Mouse (Mus musculus) kidney, postnatal 25 days (tissue): ENCODE measurements at regions not wholly inside any gene's neighbourhood (a gene's known extent, or its start where the extent isn't known, plus 50 kb on each side); places are given as distances from the start of the nearest gene placed in this dataset.

Experiments
- DNase-seq, 2 experiments: peaks; one replicate each; pipeline ENCODE4 v3.0.0; 2021; ENCODE audit warnings: mixed read lengths in 2 of 2

GRCm38 (mm10) chr2:138827813-138828570 lies 571.6 kb downstream of the Btbd3 start:
- no peak for DNase-seq

DNA sequence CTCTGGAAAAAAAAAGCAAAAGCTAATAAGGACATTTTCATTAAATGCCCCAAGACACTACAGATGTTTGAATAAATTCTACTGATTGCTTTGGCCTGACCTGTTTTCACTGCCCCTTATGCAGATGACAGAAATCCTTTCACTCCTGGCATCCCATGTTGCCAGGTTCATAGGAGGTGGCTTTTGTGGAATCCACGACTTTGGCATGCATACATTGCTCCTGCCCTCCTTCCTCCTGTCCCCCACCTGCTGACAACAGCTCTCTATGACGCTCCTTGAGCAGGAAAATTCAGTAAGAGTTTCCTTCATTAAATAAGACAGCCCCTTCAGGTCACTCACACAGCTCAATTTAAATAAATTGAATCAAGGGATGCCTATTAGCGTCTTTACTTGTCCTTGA lies 582.5 kb downstream of the Btbd3 start:
- DNase-seq, result no peak

GRCm38 (mm10) chr2:138859121-138859520 lies 602.8 kb downstream of the Btbd3 start:
- no peak for DNase-seq

GRCm38 (mm10) chr2:138896563-138896962 lies 597.1 kb upstream of the Sptlc3 start:
- DNase-seq, result no peak

DNA sequence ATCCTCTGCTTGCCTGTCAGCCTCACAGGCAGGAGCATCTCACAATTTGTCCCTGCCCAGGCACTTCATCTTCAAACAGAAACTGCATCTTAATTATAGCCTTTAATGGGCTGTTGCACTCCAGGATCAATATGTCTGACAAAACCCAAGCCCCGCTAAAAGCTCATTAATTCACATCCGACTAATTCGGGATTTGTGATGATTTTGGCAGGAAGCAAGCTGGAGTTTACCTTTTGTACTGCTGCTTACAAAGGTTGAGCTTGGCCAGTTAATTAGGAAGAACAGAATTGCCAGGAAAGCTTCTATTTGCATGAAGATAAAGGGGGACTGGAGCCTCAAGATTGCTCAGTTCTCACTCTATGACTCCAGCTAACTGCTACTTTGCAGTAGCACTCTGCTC lies 596.6 kb upstream of the Sptlc3 start:
- no peak for DNase-seq

- DNase-seq, result no peak
These were observed 556.5 kb upstream of the Sptlc3 start for GRCm38 (mm10) chr2:138937165-138937564.

GRCm38 (mm10) chr2:138939367-138939766 lies 554.3 kb upstream of the Sptlc3 start:
- no peak for DNase-seq

- DNase-seq, result no peak
These were observed 527.5 kb upstream of the Sptlc3 start for GRCm38 (mm10) chr2:138966110-138966790.

GRCm38 (mm10) chr2:138974548-138974947 lies 519.2 kb upstream of the Sptlc3 start:
- no peak for DNase-seq

- DNase-seq, result no peak
These were observed 503.7 kb upstream of the Sptlc3 start for GRCm38 (mm10) chr2:138990031-138990430.

DNA sequence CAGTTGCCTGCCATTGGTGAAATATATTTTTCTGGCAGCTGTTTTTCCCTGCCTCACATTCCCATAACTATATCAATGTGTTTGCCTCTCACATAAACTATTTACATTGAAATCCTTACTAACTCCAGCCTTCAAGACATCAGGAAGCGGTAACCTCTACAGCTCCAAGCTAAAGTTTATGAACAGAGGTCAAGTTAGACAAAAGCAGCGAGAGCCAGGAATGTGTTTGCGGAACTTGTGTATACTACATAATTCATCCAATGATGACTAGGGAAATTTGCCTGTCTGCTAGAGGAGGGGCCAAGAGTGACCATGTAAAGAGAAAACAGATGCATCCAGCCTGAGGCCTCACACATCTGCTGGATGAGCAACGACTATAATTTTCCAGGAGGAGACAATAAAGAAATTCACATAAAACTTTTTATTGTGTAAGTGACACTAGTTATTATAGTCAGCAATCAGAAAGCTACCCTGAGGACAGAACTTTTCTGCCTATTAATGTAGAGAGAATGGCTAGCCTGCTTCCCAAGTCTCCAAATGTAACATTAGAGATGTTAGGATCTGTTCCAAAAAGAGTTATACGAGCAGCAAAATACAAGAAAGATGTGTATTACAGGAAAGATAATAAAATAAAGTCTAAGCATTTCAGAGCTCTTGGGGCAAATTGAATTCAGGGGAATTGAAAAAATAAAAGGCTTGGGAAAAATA lies 461.5 kb upstream of the Sptlc3 start:
- DNase-seq, result no peak

GRCm38 (mm10) chr2:139034800-139035199 lies 458.9 kb upstream of the Sptlc3 start:
- DNase-seq, result no peak

DNA sequence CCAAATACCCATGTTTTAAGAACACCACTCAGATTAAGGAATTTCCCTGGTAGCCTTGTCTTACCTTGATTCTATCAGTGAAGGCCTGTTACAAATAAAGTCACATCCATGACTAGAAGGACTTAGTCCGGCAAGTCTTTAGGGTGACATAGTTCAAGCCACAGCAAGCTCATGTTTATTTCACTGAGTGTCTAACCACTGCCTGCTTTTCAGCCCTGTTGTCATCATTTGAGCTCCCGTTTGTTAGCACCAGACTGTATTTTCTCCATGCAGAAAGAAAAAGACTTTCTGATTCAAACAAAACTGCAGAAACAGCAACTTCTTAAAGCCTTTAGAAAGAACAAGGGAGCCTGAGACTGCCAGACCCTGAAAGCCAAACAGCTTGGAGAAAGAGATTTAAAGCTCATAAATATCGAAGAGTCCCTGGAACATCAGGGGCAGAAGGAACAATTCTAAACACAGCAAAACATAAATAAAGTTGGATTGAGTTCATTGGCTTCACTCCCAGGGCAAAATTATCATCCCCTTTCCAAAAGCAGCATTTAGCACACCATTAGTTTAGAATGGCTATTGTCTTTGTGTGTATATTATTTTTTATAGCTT lies 451.9 kb upstream of the Sptlc3 start:
- no peak for DNase-seq

- DNase-seq, result no peak
These were observed 449.0 kb upstream of the Sptlc3 start for GRCm38 (mm10) chr2:139044684-139045083.

GRCm38 (mm10) chr2:139055249-139055648 lies 438.5 kb upstream of the Sptlc3 start:
- DNase-seq, result no peak

- DNase-seq, result no peak
These were observed 424.3 kb upstream of the Sptlc3 start for GRCm38 (mm10) chr2:139069276-139069961.

DNA sequence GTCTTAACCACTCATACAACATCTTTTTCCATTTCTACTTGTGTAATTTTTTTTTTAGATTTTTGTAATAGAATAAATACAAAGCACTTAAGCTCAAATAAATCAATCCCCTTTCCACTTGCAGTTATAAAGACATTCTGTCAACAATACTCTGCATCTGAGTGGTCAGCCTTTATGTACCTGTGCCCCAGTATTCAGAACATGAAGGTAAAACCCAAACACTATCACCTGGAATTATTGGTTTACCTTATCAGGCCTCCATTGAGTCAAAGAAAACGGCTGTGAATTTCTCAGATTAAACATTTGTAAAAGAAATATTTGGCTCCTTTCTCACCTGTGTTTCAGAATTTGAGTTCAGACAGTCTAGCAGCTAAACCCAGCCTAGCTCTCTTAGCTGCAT lies 422.0 kb upstream of the Sptlc3 start:
- no peak for DNase-seq

DNA sequence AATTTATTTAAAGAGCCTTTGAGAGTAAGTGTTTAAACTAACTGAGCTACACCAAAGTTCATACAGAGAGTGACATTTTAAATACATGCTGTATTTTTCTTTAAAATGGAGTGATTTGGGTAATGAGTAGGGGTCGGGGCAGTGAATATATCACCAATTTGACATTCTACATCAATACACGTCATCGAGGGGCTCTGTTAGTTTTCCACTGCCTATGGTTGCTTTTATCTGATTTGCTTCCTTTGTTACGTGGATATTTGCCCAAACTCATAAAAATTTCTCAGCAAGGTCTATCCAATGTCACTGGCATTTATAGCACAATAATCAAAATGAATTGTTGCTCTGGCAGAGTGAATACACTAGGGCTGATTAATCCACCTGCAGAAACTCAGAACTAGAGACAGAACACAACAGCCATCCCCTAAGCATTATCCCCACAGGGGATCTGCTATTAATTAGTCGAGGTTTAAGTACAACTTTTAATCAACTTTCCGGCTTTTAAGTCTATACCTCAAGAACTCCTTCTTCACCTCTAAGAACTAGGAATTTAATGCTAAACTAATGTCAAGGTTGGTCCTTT lies 400.1 kb upstream of the Sptlc3 start:
- DNase-seq, result no peak

- DNase-seq, result no peak
These were observed 382.0 kb upstream of the Sptlc3 start for GRCm38 (mm10) chr2:139111669-139112068.

DNA sequence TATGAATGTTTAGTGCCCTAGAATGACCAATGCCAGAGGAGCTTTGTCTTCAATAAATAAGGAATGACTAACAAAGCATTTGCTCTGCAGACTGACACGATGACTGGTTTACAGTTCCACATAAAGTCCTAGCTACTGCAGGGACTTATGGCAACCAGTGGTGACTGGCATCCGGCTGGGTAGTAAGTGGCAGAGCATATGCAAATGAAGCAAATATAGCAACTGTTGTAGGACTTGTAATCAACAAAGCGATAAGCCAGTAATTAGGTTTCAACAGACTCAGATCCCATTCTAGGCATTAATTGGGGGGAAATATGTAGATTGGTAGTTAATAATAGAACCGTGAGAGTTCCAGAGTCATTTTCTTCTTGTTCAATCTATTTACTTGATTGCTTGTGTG lies 379.2 kb upstream of the Sptlc3 start:
- DNase-seq, result no peak

DNA sequence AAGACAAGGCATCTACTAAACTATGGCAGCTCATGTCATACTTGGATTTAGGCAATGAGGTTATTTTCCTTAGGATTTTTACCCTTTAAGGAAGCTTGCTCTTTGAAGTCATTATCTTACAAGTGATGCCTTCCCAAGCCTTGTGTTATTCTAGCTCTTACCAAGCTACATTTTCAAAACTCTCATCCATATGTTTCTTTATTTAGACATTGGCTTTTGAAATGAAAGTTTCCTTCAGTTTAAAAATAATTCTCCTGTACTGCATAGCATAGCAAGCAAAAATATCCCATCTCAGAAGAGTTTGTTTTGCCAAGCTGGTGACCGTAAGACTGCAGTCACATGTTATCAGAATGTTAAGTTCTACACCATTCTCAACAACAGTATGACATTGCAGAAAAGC lies 372.8 kb upstream of the Sptlc3 start:
- no peak for DNase-seq

GRCm38 (mm10) chr2:139132121-139132520 lies 361.6 kb upstream of the Sptlc3 start:
- DNase-seq, result no peak
